Mouse (Mus musculus) forebrain, embryonic 11.5 days (tissue): Measurements from ENCODE around the gene Irs1. TPM values are rescaled to one million over a fixed set of nuclear protein-coding genes. Genes with fewer than 3 reads are reported as not detected.
A peak's percentile ranks its signal among the peaks of the same experiment; 100 is the strongest.

Source experiments
- ATAC-seq: fragments of 200-750 bp; cut with Nextera tagmentation; replicated peaks from 2 replicates; pipeline ENCODE4 v1.8.0; 2017; ENCODE audit warnings: moderate TSS enrichment; ENCODE audit not compliant: low FRiP score
- DNase-seq: peaks from one replicate; pipeline ENCODE4 v3.0.0-alpha.2; 2017; ENCODE audit warnings: low spot score
- H3K27ac ChIP-seq: fragments of 300-500 bp; sonication (generic); 2 replicates; pipeline ENCODE4 v1.5.1; 2014; ENCODE audit warnings: low read depth, low read length
- H3K27me3 ChIP-seq: fragments of 300-500 bp; sonication (generic); 2 replicates; pipeline ENCODE4 v1.6.1; 2014; ENCODE audit warnings: mild to moderate bottlenecking, low read length, mixed read lengths; ENCODE audit not compliant: control insufficient read depth, insufficient read depth
- H3K36me3 ChIP-seq: fragments of 300-500 bp; sonication (generic); 2 replicates; pipeline ENCODE4 v1.6.1; 2014; ENCODE audit warnings: mild to moderate bottlenecking, low read length, moderate library complexity, mixed read lengths; ENCODE audit not compliant: control insufficient read depth, insufficient read depth
- H3K4me1 ChIP-seq: fragments of 300-500 bp; sonication (generic); replicated peaks from 2 replicates; pipeline ENCODE4 v1.6.1; 2014; ENCODE audit warnings: low read length, mixed read lengths; ENCODE audit not compliant: control insufficient read depth, insufficient read depth
- H3K4me2 ChIP-seq: fragments of 300-500 bp; sonication (generic); 2 replicates; pipeline ENCODE4 v1.6.1; 2014; ENCODE audit warnings: low read depth, mild to moderate bottlenecking, low read length, moderate library complexity, mixed read lengths; ENCODE audit not compliant: severe bottlenecking
- H3K4me3 ChIP-seq: fragments of 300-500 bp; sonication (generic); 2 replicates; pipeline ENCODE4 v1.5.1; 2014; ENCODE audit warnings: low read depth, low read length
- H3K9ac ChIP-seq: fragments of 300-500 bp; sonication (generic); 2 replicates; pipeline ENCODE4 v1.6.1; 2014; ENCODE audit warnings: low read length
- H3K9me3 ChIP-seq: fragments of 300-500 bp; sonication (generic); 2 replicates; pipeline ENCODE4 v1.6.1; 2016; ENCODE audit warnings: low read length, mixed read lengths; ENCODE audit not compliant: control insufficient read depth
- WGBS: fragments of 180-500 bp; shearing (Covaris S2); extraction: QIAGEN DNeasy Blood & Tissue Kit; methylation state at CpG from one replicate; pipeline ENCODE4 v1.1.7; 2014; 5-methylcytosine and 5-hydroxymethylcytosine counted together
- polyA plus RNA-seq: library from polyadenylated mRNA; unstranded; fragments of >200 nt; fragmentation: Nextera tagmentation; extraction: Ambion mirVana; gene quantifications from 2 replicates; pipeline ENCODE4 v1.2.1, GENCODE M21; 2014

The Irs1 gene
- polyA plus RNA-seq, 1 experiment from 2014 or later, result 17.5 TPM

DNA sequence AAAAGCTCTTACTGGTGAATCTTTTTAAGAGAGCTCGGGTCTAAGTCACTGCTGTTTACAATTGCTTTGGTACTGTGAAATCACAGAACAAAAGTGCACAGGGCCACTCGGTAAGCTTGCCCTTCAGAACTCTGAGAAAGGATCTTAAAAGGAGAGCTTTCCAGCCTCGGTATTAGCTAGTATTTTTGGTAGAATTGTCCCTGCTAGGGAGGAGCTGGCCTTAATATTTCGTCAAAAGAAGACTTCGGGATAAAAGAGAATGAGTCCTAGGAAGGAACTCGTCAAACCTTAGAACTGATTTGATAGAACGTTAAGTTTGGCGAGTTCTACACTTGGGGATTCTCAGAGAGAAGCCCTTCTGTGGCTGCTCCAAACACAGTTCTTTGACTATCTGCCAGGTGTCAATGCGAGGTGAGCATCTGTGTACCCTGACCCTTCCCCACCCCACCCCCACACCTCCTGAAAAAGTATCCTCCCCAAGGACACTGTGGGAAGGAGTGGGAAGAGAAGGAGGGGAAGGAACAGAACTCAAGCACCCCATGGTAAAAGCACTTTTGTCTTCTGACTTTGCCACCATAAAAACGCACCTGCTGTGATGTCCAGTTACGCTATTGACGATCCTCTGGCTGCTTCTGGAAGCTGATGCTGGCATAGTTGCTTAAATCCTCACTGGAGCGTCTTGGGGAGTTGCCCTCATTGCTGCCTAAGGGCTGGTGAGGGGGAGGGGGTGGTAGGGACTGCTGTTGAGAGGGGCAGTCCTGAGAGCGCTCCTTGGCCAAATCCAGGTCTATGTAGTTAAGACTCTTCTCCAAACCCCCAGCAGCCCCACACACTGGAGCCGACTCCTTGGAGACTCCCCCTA is 4.8 kb downstream of the Irs1 start:
- Histone ChIP-seq H3K4me1 (peaks cover 20% of the 10 kb centered on the region), H3K36me3 (peaks cover 17% of the 10 kb centered on the region), H3K4me2 (peak overlapping the region; percentile 57), H3K27me3 (no peaks in the 10 kb centered on the region), H3K4me3 (peak overlapping the region; percentile 37), H3K9me3 (no peaks in the 10 kb centered on the region; the same call in 1 of the 2 replicates), H3K9ac (peak overlapping the region; percentile 66), H3K27ac (0 out of 2 replicates have a peak overlapping the region, but pooled peaks have one; percentile 42)
- 20% methylated on average over 15 of the region's 15 CpGs for WGBS
- DNase-seq (no peak), ATAC-seq (no peak)

DNA sequence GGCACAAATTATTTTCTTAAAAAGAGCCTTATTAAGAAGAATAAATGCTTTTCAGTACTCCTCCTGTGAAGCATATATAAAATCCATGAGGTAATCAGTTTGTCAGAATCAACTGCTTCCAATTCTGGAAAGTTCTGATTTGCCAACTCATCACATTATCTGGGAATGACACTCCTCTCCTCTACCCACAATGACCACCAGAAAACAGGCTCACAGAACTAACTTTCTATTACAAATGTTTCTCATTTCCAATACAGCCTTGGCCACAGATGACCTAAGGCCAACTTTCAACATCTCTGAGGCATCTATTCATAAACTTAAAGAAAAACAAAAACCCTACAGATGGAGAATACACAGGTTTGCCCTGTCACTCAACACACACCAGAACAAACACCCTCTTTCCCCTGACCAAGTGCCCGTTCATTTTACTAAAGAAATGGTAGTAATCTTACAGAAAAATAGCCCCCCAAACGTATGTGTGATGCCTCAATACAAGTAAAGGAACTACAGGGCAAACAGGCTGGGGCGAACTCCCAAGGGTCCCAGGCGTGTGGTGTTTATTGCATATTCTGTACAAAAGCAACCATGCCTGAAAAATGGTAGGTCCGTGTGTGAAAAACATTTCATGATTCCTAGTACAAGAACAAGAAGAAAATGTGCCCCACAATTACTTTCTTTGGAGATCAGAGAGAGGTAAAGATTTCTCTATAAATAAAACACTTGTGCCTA is 5.6 kb downstream of the Irs1 start:
- peak overlapping the region; percentile 37 for H3K4me3 ChIP-seq
- no peaks in the 10 kb centered on the region; the same call in 1 of the 2 replicates for H3K9me3 ChIP-seq
- DNase-seq (no peak), ATAC-seq (no peak)
- 29% methylated on average over 5 of the region's 5 CpGs for WGBS
- peaks cover 21% of the 10 kb centered on the region for H3K4me1 ChIP-seq
- peak overlapping the region; percentile 57 for H3K4me2 ChIP-seq
- H3K9ac ChIP-seq, result peak overlapping the region; percentile 66
- H3K36me3 ChIP-seq, result peaks cover 17% of the 10 kb centered on the region
- no peaks in the 10 kb centered on the region for H3K27me3 ChIP-seq
- H3K27ac ChIP-seq, result 0 out of 2 replicates have a peak overlapping the region, but pooled peaks have one; percentile 42

DNA sequence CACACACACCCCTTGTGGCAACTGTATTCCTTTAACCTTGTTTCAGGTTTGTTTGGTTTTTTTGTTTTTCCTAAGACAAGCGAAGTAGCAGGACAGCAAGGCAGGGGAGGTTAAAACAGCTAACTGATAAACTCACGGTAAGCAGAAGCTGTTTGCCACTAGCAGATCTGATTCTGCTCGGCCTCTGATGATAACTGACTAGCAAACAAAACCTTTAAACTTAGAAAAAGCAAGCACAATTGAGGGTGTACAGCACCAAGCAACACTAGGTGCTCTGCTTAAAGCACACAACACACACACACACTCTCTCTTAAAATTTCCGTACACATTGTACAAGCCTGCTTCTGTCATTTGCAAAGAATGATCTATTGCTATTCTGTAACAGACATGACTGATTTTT is 6.8 kb downstream of the Irs1 start:
- WGBS, result 29% methylated on average over 4 of the region's 4 CpGs

GRCm38 (mm10) chr1:82283901-82284301 is 7.3 kb downstream of the Irs1 start:
- WGBS, result 5% methylated on average over 1 of the region's 1 CpGs
- Histone ChIP-seq H3K4me2 (peak overlapping the region; percentile 57), H3K36me3 (peaks cover 12% of the 10 kb centered on the region), H3K9me3 (no peaks in the 10 kb centered on the region; the same call in 1 of the 2 replicates), H3K9ac (peak overlapping the region; percentile 64), H3K27me3 (no peaks in the 10 kb centered on the region), H3K4me3 (peak overlapping the region; percentile 37), H3K27ac (peak overlapping the region; percentile 81), H3K4me1 (peaks cover 13% of the 10 kb centered on the region)
- ATAC-seq, result no peak
- no peak for DNase-seq

More for the DNA sequence above, 6.8 kb downstream of the Irs1 start:
- H3K4me2 ChIP-seq, result peak overlapping the region; percentile 57
- no peak for ATAC-seq
- H3K36me3 ChIP-seq, result peaks cover 17% of the 10 kb centered on the region
- no peaks in the 10 kb centered on the region for H3K27me3 ChIP-seq
- H3K4me1 ChIP-seq, result peaks cover 18% of the 10 kb centered on the region
- peak overlapping the region; percentile 64 for H3K9ac ChIP-seq
- H3K9me3 ChIP-seq, result no peaks in the 10 kb centered on the region; the same call in 1 of the 2 replicates
- no peak for DNase-seq
- peak overlapping the region; percentile 81; the same call in 1 of the 2 replicates for H3K27ac ChIP-seq
- peak overlapping the region; percentile 37 for H3K4me3 ChIP-seq

GRCm38 (mm10) chr1:82282992-82283611 is 8.1 kb downstream of the Irs1 start:
- peak overlapping the region; percentile 81 for H3K27ac ChIP-seq
- peak overlapping the region; percentile 37 for H3K4me3 ChIP-seq
- peak overlapping the region; percentile 64 for H3K9ac ChIP-seq
- peak overlapping the region; percentile 57 for H3K4me2 ChIP-seq
- peaks cover 4% of the 10 kb centered on the region for H3K36me3 ChIP-seq
- H3K4me1 ChIP-seq, result peaks cover 9% of the 10 kb centered on the region; the same call in 1 of the 2 replicates
- no peaks in the 10 kb centered on the region for H3K9me3 ChIP-seq
- peak; percentile 99 for ATAC-seq
- 1% methylated on average over 35 of the region's 35 CpGs for WGBS
- no peaks in the 10 kb centered on the region for H3K27me3 ChIP-seq
- peak; percentile 95 for DNase-seq

- no peak overlapping the region for H3K9ac ChIP-seq
- 84% methylated on average over 6 of the region's 6 CpGs for WGBS
- no peak for DNase-seq
- H3K27me3 ChIP-seq, result no peaks in the 10 kb centered on the region
- no peaks in the 10 kb centered on the region for H3K9me3 ChIP-seq
- no peak overlapping the region for H3K4me3 ChIP-seq
- ATAC-seq, result no peak
- H3K27ac ChIP-seq, result no peak overlapping the region
- peaks cover 8% of the 10 kb centered on the region; the same call in 1 of the 2 replicates for H3K4me1 ChIP-seq
- no peak overlapping the region for H3K4me2 ChIP-seq
- peaks cover 2% of the 10 kb centered on the region; the same call in 1 of the 2 replicates for H3K36me3 ChIP-seq
Observed at GRCm38 (mm10) chr1:82281823-82282222, 9.4 kb downstream of the Irs1 start.

DNA sequence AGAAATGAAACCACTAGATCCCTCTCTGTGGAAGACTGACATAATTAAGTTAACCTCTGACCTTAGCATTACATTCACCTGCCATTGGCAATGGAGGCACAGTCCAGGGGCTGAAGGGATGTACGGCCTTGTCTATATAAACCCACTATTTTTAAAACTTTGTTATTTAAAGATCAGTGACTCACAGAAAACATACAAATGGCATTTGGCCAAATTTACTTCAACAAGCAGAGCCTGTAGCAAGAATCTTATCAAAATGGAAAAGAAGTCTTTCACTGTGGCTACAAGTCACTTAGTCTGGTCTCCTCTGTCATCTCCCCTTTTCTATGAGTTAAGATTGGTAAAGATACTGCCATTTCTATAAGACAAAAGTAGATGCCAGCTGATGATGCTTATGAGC is 11.4 kb downstream of the Irs1 start:
- WGBS, result 76% methylated on average over 1 of the region's 1 CpGs
- H3K9ac ChIP-seq, result no peak overlapping the region
- H3K4me2 ChIP-seq, result no peak overlapping the region
- peaks cover 10% of the 10 kb centered on the region; the same call in 1 of the 2 replicates for H3K4me1 ChIP-seq
- H3K27ac ChIP-seq, result no peak overlapping the region
- no peak overlapping the region for H3K4me3 ChIP-seq
- ATAC-seq, result no peak
- no peaks in the 10 kb centered on the region for H3K9me3 ChIP-seq
- H3K36me3 ChIP-seq, result peaks cover 3% of the 10 kb centered on the region; the same call in 1 of the 2 replicates
- DNase-seq, result no peak
- H3K27me3 ChIP-seq, result no peaks in the 10 kb centered on the region

GRCm38 (mm10) chr1:82274361-82274760 is 16.9 kb downstream of the Irs1 start:
- 28% methylated on average over 1 of the region's 1 CpGs for WGBS
- H3K4me2 ChIP-seq, result 0 out of 2 replicates have a peak overlapping the region, but pooled peaks have one; percentile 11
- DNase-seq, result no peak
- ATAC-seq, result no peak
- no peaks in the 10 kb centered on the region for H3K27me3 ChIP-seq
- no peak overlapping the region; the same call in 1 of the 2 replicates for H3K9ac ChIP-seq
- no peak overlapping the region for H3K4me3 ChIP-seq
- peak overlapping the region; percentile 50; the same call in 1 of the 2 replicates for H3K27ac ChIP-seq
- peaks cover 3% of the 10 kb centered on the region; the same call in 1 of the 2 replicates for H3K36me3 ChIP-seq
- no peaks in the 10 kb centered on the region for H3K9me3 ChIP-seq
- H3K4me1 ChIP-seq, result peaks cover 7% of the 10 kb centered on the region; the same call in 1 of the 2 replicates
